In the genomic region with DNA sequence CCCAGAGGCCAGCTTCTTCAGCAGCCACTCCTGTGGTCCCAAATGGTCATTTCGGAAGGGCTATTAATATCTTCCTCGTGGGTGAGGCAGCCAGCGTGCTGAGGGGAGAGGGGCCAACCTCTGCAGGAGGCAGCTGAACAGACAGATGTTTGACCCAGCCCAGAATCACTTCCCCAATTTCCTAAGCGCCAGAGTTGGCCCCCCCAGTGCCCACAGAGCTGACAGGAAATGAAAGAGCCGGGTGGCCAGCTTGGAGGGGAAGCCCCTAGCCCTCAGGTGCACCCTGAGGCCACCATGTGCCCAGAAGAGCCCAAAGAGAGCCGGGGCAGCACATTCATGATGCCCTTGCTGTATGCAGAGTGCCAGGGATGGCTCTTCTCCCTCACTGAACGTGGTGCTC, we compare ENCODE assay signal across 12 mouse cellular contexts. TPM values are rescaled to one million over a fixed set of nuclear protein-coding genes. Genes with fewer than 3 reads are reported as not detected.
DNase-seq lines count a peak whose midpoint lies in the region; ATAC-seq and TF ChIP-seq lines count a peak whose summit lies in the region.
"Had no signal": no experiment of that assay in that cellular context is flagged by ENCODE, and none has a peak within 500 bp of the region (broad histone marks: within the 10 kb centered on the region; RNA-seq: fewer than 3 reads in every experiment).

No protein-coding gene starts in this region.

- H3K9ac ChIP-seq in heart, embryonic 15.5 days: no peak overlapping the region
- no peak overlapping the region for H3K9ac ChIP-seq in stomach, postnatal 0 days (ENCODE audit: low read length)
- H3K9ac ChIP-seq: limb, embryonic 15.5 days had no signal

- intact Hi-C loops in gastrocnemius, adult 2 months (cut with DNase I): no loop called here
- intact Hi-C loops in gastrocnemius, postnatal 36 days (cut with DNase I): no loop called here

- WGBS in heart, embryonic 15.5 days: 42% methylated on average over 7 of the region's 7 CpGs
- 64% methylated on average over 7 of the region's 7 CpGs for WGBS in stomach, postnatal 0 days

- no peak for ATAC-seq in heart, embryonic 15.5 days (replicated peaks; ENCODE audit: insufficient number of reproducible peaks, insufficient read depth, low FRiP score, low read depth)
- no peak for ATAC-seq in stomach, postnatal 0 days (ENCODE audit: low FRiP score, low TSS enrichment)
- ATAC-seq: Patski had no signal

- H3K4me3 ChIP-seq in gastrocnemius, adult 2 months: no peak overlapping the region
- H3K4me3 ChIP-seq in heart, embryonic 15.5 days: no peak overlapping the region
- H3K4me3 ChIP-seq in megakaryocyte, embryonic 14.5 days (replicated peaks): peak overlapping the region; percentile 59
- H3K4me3 ChIP-seq in stomach, postnatal 0 days (ENCODE audit: low read depth, low read length): no peak overlapping the region
- H3K4me3 ChIP-seq: limb, embryonic 15.5 days had no signal

- H3K27me3 ChIP-seq in heart, embryonic 15.5 days: no peaks in the 10 kb centered on the region
- no peaks in the 10 kb centered on the region for H3K27me3 ChIP-seq in megakaryocyte, embryonic 14.5 days (replicated peaks)
- no peaks in the 10 kb centered on the region for H3K27me3 ChIP-seq in stomach, postnatal 0 days (ENCODE audit: control insufficient read depth, insufficient read depth, low read length)
- H3K27me3 ChIP-seq: limb, embryonic 15.5 days; Patski had no signal

- H3K36me3 ChIP-seq in heart, embryonic 15.5 days: no peaks in the 10 kb centered on the region; the same call in 1 of the 2 replicates
- H3K36me3 ChIP-seq in megakaryocyte, embryonic 14.5 days (replicated peaks; ENCODE audit: low read length): peaks cover 99% of the 10 kb centered on the region
- no peaks in the 10 kb centered on the region for H3K36me3 ChIP-seq in stomach, postnatal 0 days (ENCODE audit: control insufficient read depth, insufficient read depth, low read length)

- DNase-seq in gastrocnemius, adult 2 months: peak; percentile 48
- no peak for DNase-seq in gastrocnemius, postnatal 36 days
- peak; percentile 97 for DNase-seq in A20 (ENCODE audit: low read depth, low spot score)
- no peak for DNase-seq in ovary, postnatal 36 days (ENCODE audit: low spot score)
- no peak for DNase-seq in cerebellum, adult 11 months
- DNase-seq in stomach, postnatal 0 days (ENCODE audit: low spot score): no peak
- DNase-seq: cerebellum, postnatal 25 days had no signal

- no peak for TF ChIP-seq CTCF in gastrocnemius, adult 2 months (IDR thresholded peaks at IDR 0.05)
- no peak for TF ChIP-seq CTCF in stomach, postnatal 0 days (IDR thresholded peaks at IDR 0.05; ENCODE audit: low read depth)

- no peak overlapping the region for H3K27ac ChIP-seq in gastrocnemius, adult 2 months
- H3K27ac ChIP-seq in heart, embryonic 15.5 days: peak overlapping the region; percentile 21; the same call in 1 of the 2 replicates
- H3K27ac ChIP-seq in stomach, postnatal 0 days (replicated peaks): no peak overlapping the region
- H3K27ac ChIP-seq: limb, embryonic 15.5 days had no signal

- no peak for TF ChIP-seq EP300 in stomach, postnatal 0 days (optimal IDR thresholded peaks at IDR 0.05)

- peaks cover 53% of the 10 kb centered on the region for H3K4me1 ChIP-seq in heart, embryonic 15.5 days (replicated peaks)
- H3K4me1 ChIP-seq in megakaryocyte, embryonic 14.5 days: peaks cover 99% of the 10 kb centered on the region
- H3K4me1 ChIP-seq in stomach, postnatal 0 days (replicated peaks; ENCODE audit: control insufficient read depth, insufficient read depth): 0 out of 2 replicates have a peak, but pooled peaks cover 6% of the 10 kb centered on the region

- no peak overlapping the region for H3K4me2 ChIP-seq in heart, embryonic 15.5 days
- no peak overlapping the region for H3K4me2 ChIP-seq in stomach, postnatal 0 days (replicated peaks; ENCODE audit: low read depth)
- H3K4me2 ChIP-seq: limb, embryonic 15.5 days had no signal

- H3K9me3 ChIP-seq in heart, embryonic 15.5 days (replicated peaks): no peaks in the 10 kb centered on the region
- H3K9me3 ChIP-seq in megakaryocyte, embryonic 14.5 days: no peaks in the 10 kb centered on the region
- H3K9me3 ChIP-seq in stomach, postnatal 0 days (ENCODE audit: control insufficient read depth, low read length): no peaks in the 10 kb centered on the region
- H3K9me3 ChIP-seq: limb, embryonic 15.5 days had no signal

RNA-seq across cellular contexts. Expression of gene Arid3a, which starts 13.9 kb away (rescaled TPM):
- 1 to 10 TPM; 1.8 to 2.1 TPM for total RNA-seq in gastrocnemius, adult 2 months (2021)
- total RNA-seq in gastrocnemius, postnatal 36 days (2021): 1 to 10 TPM; 1.3 to 1.8 TPM
- 2.1 and 3.7 TPM in 2 replicates for polyA plus RNA-seq in heart, embryonic 15.5 days (2015; fragmentation: Nextera tagmentation; extraction: Ambion mirVana)
- 89.7 and 142 TPM in 2 replicates for polyA plus RNA-seq in megakaryocyte, embryonic 14.5 days (2012; ENCODE audit: insufficient read depth, low replicate concordance)
- 3.2 and 3.5 TPM in 2 replicates for polyA plus RNA-seq in stomach, postnatal 0 days (2015; fragmentation: Nextera tagmentation; extraction: Ambion mirVana)

RNA-seq across cellular contexts. Expression of gene Wdr18, which starts 19.2 kb away (rescaled TPM):
- 10 to 100 TPM; 19.7 to 22.0 TPM for total RNA-seq in gastrocnemius, adult 2 months (2021)
- 10 to 100 TPM; 17.5 to 23.9 TPM for total RNA-seq in gastrocnemius, postnatal 36 days (2021)
- polyA plus RNA-seq in heart, embryonic 15.5 days (2015; fragmentation: Nextera tagmentation; extraction: Ambion mirVana): 56.7 and 66.6 TPM in 2 replicates
- polyA plus RNA-seq in megakaryocyte, embryonic 14.5 days (2012; ENCODE audit: insufficient read depth, low replicate concordance): 22.2 and 23.8 TPM in 2 replicates
- 46.9 and 50.3 TPM in 2 replicates for polyA plus RNA-seq in stomach, postnatal 0 days (2015; fragmentation: Nextera tagmentation; extraction: Ambion mirVana)

RNA-seq across cellular contexts. Expression of gene R3hdm4, which starts 19.7 kb away (rescaled TPM):
- 100 to 1,000 TPM; 107 to 121 TPM for total RNA-seq in gastrocnemius, adult 2 months (2021)
- total RNA-seq in gastrocnemius, postnatal 36 days (2021): 100 to 1,000 TPM; 114 to 118 TPM
- polyA plus RNA-seq in heart, embryonic 15.5 days (2015; fragmentation: Nextera tagmentation; extraction: Ambion mirVana): 95.2 and 118 TPM in 2 replicates
- 418 and 597 TPM in 2 replicates for polyA plus RNA-seq in megakaryocyte, embryonic 14.5 days (2012; ENCODE audit: insufficient read depth, low replicate concordance)
- 160 and 174 TPM in 2 replicates for polyA plus RNA-seq in stomach, postnatal 0 days (2015; fragmentation: Nextera tagmentation; extraction: Ambion mirVana)

RNA-seq across cellular contexts. Expression of gene Kiss1r, which starts 24.0 kb away (rescaled TPM):
- under 1 TPM; 0.17 to 0.23 TPM for total RNA-seq in gastrocnemius, adult 2 months (2021)
- under 1 TPM in 1 of 2 experiments, not detected in 1; 0.23 TPM for total RNA-seq in gastrocnemius, postnatal 36 days (2021)
- polyA plus RNA-seq in heart, embryonic 15.5 days (2015; fragmentation: Nextera tagmentation; extraction: Ambion mirVana): 0.34 and 0.51 TPM in 2 replicates
- polyA plus RNA-seq in megakaryocyte, embryonic 14.5 days (2012; ENCODE audit: insufficient read depth, low replicate concordance): 2.7 and 4.5 TPM in 2 replicates
- 0.79 and 0.99 TPM in 2 replicates for polyA plus RNA-seq in stomach, postnatal 0 days (2015; fragmentation: Nextera tagmentation; extraction: Ambion mirVana)

RNA-seq across cellular contexts. Expression of gene Grin3b, which starts 29.8 kb away (rescaled TPM):
- total RNA-seq in gastrocnemius, adult 2 months (2021): under 1 TPM; 0.25 to 0.28 TPM
- total RNA-seq in gastrocnemius, postnatal 36 days (2021): under 1 TPM; 0.07 to 0.15 TPM
- 0.24 and 0.28 TPM in 2 replicates for polyA plus RNA-seq in heart, embryonic 15.5 days (2015; fragmentation: Nextera tagmentation; extraction: Ambion mirVana)
- polyA plus RNA-seq in megakaryocyte, embryonic 14.5 days (2012; ENCODE audit: insufficient read depth, low replicate concordance): not detected in 2 replicates
- polyA plus RNA-seq in stomach, postnatal 0 days (2015; fragmentation: Nextera tagmentation; extraction: Ambion mirVana): 0.17 and 0.18 TPM in 2 replicates
- total RNA-seq: adrenal gland, postnatal 36 days had no signal

Comparison
In these comparisons a context has a peak if more than half of its experiments do, and no peak if none do; other contexts are left out.
1. DNase-seq: peak in gastrocnemius, adult 2 months (single experiment) and A20 (single experiment); none in gastrocnemius, postnatal 36 days (0 of 2), ovary, postnatal 36 days (single experiment), cerebellum, adult 11 months (single experiment) and stomach, postnatal 0 days (single experiment).
2. RNA of gene Arid3a, which starts 13.9 kb away (polyA plus RNA-seq): 89.7 to 142 TPM in megakaryocyte, embryonic 14.5 days; 3.2 to 3.5 TPM in stomach, postnatal 0 days and 2.1 to 3.7 TPM in heart, embryonic 15.5 days; every median in the first group is over 10 times any median in the second.